Mouse (Mus musculus) layer of hippocampus, postnatal 14 days (tissue): ENCODE results near the gene Ror1. TPM values are rescaled to one million over a fixed set of nuclear protein-coding genes. Genes with fewer than 3 reads are reported as not detected.

Experiments used
- DNase-seq, 2 experiments: peaks; one replicate each; pipeline ENCODE4 v3.0.0; 2021 to 2022; ENCODE audit warnings: low spot score in 2 of 2, mixed read lengths in 1 of 2
- total RNA-seq, 2 experiments: library from RNA; stranded (reverse); gene quantifications; 2 replicates each; pipeline ENCODE4 v1.2.3; 2021

Ror1 gene
- total RNA-seq, 2 experiments from 2014 or later, result 2.6 to 2.9 TPM

DNA sequence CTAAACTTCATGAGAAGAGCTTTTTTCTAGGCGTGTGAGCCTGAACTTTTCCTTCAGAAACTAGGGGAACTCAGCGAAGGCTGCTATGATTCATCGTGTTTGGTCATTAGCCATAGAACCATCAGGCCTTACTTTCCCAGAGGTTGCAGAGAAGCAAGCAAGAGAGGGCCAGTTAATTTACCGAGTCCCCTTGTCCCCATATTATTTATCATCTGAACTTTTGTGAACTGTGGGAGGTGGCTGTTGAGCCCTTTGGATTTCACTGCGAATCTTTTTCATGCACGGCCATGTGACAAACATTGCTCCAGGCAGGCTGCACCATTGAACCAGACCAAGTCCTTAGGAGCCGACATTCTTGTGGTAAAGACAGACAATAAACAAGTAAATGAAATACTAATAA lies 152.2 kb downstream of the Ror1 start:
- no peak for DNase-seq

DNA sequence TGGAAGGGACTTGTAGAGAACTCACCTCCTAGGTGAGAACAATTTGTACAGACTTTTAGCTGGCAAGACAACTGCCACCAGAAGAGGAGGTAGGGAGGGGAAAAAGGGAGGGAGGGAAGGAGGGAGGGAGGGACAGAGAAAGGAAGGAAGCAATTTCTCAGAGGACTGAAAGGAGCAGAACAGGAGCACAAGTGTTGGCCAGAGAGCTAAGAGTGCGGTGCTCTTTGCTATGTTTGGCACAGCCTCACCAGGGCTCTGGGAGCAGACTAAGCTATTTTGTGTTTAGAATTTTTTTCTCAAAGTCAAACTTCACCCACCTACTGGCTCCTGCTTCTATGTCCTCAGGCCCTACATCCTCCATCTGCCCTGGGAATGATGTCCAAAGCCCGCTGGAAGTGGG lies 152.7 kb downstream of the Ror1 start:
- DNase-seq, result no peak

DNA sequence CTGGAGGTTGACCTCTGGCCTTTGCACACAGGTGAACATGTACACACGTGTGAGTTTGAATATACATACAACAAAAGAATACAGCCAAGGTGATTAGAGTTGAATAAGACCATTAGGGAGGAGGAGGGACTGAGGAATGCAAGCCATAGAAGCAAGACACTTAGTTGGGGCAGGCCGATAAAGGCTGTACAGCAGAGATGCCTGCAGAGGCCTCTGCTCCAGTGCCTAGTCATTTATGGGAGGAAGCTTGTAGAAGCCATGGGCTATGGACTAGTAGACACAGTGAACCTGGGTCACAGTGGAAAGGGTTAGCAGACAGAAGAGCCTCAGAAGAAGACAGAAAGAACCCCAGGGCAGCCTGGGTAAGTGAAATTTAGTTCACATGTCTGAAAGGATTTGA lies 155.7 kb downstream of the Ror1 start:
- DNase-seq, result no peak

DNA sequence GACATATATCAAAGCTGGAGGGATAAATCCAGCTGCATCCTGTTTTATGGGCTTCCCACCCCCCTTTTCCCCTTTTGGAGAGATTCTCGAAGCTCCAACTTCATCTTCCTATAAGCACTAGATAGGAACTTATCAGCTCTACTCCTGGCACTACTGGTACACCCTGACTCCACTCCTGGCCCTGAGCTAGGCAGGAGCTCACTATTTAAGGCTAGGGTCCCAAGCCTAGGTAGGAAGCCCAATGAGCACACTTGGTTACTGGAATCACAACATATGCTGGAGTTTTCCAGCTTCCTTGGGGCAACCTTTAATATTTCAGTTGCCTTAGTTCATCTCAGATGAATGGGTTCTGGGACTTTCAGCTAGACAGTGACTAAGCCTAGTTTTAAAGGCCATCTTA lies 156.5 kb downstream of the Ror1 start:
- no peak for DNase-seq

DNA sequence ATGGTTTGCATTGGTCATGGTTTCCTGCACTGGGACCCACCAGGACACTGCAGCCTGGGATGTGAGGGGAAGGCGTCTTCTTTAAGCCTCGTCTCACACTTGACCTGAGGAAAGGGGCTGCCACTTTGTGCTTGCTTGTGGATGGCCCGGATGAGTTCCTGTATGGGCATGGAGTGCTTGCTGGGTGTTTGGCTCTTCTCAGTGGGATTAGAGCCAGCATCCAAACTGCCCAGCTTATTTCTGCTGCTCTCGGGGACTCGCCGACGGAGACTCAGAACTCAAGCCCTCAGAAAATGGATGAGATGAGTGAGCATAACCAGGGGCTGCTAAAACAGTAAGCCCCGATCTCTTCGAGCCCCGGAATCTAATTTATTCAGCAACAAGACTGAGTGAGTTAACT lies 157.1 kb downstream of the Ror1 start:
- DNase-seq, result no peak

DNA sequence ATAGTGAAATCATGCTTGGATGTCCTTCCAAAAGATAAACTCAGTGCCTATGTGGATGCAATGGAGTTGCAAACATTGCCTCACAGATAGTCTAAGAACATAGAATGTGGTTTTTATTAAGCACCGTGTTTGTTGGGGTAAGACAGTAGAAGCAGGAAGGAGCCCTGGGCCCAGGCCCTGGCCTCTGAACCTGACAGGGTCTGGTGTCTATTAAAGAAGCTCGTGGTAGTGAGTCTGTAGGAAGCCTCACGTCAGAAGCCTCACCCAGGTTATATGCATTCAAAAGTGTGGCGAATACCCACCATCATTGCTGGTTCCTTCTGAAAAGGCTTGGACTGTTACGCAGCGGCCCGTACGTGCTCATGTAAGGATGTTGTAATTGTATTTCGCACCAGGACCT lies 157.8 kb downstream of the Ror1 start:
- no peak for DNase-seq

DNA sequence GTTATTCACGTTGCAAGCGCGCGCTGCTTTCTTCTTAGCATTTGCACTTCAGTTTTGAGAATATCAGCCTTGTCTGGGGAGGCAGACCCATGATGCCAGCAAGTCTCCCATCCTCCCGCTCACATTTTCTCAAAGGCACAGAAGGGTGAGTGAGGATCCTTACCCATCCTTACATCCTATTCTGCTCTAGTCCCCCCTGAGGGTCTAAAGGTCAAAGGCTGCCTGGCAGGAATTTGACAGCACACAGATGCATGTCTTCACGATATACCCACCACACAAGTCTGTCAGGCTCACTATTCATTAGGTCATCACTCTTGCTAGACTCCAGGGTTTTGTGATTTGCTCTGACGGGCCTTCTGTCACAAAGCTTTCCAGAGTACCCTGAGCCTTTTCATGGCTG lies 158.2 kb downstream of the Ror1 start:
- no peak for DNase-seq

DNA sequence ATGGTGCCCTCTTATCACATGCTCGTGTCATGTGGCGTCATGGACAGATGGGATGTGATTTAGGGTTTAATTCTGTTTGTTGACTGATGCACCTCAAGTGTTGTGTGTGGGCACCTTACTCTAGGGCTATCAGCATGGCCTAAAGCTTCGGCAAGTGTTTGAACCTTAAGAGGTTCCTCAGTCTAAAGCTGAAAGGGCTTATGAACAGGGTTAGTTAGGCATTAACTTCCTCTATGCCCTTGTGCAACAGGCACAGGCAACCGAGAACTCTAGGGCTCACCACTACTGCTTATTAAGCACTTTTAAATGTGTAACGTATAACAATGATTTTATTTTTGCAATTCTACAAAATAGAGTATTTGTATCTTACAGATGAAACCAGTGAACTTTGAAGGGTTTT lies 162.9 kb downstream of the Ror1 start:
- no peak for DNase-seq

DNA sequence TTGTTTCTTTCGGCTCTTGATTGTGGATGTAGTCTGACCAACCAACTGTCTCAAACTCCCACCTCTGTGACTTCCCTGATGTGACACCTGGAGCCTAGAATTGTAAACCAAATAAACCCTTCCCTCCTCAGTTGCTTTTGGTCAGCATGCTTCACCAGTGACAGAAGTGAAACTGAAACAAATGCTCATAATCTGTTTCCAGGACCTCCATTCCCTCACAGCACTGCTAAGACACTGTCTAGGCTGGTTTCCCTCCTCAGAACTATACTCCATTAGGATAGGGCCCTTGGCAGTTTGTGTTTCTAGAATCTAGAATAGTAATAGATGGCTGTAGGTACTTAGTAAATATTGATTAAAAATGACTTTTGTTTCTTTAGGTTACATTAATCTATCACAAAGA lies 168.3 kb downstream of the Ror1 start:
- DNase-seq, result no peak

DNA sequence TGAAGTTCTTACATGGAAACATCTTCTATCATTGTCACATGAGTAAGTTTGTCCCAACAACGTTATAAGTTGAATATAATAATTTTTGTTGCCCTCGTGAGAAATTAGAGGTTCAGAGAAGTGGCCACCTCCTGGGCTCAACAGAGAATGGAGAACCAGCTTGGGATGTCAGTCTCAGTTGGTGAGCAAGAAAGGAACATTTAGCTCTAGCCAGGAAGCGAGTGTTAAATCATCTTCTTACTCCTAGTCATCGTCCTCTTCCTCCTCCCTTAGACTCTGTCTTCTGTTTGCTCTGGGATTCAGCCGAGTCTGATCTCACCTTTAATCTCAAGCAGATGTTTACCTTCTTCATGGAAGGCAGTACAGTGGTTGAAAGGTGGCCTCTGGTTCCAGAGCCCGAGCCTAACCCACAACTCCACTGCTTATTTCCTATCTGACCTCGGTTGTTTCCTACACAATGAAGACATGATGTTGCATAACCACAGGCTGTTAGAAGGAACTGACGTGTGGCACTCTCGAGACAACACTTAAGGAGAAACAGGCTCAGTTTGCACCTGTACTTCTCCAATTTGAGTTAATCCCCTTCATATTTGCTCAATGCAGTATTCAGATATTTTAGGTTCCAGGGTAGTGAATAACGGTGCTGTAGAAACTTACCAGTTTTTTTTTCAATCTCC lies 175.6 kb downstream of the Ror1 start:
- no peak for DNase-seq

DNA sequence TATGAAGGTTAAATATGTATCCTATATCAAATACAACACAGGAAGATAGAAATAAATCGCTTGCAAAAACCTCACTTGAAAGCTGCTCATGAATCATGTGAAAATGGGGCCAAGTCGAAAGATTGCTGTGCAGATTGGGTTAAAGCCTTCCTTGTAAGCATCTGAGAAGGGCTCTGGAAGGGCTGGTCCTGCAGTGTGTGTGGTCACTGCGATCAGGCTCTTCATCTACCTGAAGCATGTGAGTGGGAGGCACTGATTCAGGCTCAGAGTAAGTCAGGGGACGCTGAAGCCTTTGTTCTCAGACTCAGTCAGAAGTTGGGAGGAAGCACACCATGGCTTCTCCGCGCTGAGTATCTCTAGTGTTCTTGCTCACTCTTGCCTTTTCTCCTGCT lies 176.1 kb downstream of the Ror1 start:
- DNase-seq, result no peak

DNA sequence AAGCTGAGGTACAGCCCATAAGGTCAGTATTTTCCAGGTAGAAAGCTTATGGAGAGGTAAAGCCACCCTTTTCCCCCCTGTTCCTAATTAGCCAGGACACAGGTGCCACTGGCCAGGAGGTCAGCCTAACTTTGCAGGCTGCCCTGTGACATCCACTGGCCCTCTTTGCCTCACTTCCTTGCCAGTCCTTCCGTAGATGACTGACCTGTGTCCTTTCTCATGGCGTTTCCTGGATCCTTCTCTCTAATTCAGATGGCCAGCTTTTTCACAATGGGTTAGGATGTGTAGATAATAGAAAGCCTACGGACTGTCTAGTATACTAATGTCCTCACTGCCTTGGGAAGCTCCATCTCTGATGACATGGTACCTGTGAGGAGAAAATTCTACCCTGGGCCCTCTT lies 177.8 kb downstream of the Ror1 start:
- DNase-seq, result no peak

DNA sequence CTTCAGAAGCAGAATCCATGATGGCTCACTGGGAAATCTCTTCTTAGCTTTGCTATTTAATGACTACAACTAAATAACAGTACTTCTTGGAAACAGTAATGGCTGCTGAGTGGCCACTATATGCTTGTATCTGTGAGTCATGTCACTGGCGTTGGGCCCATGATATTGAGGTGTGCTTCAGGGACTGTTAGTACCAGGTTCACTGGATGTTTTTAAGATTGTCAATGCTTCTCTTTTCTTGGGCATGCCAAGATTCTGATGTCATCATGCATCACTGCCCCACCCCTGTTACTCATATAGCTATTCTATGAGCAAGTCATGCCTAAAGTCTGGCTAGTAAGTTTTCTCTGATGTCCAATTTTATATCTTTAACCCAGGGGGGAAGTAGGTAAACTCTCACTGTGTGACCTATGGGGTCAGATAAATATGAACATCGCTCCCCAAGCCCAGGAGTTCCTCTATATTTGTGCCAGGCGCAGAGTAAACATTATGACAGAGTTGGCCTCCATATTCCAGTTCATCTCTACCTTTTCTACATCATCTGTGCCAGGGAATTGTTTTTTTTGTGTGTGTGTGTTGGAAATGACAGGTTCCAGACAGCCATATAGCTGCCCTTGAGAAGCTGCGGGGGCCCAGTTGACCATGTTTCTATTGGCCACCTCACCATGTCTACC lies 178.4 kb downstream of the Ror1 start:
- no peak for DNase-seq

DNA sequence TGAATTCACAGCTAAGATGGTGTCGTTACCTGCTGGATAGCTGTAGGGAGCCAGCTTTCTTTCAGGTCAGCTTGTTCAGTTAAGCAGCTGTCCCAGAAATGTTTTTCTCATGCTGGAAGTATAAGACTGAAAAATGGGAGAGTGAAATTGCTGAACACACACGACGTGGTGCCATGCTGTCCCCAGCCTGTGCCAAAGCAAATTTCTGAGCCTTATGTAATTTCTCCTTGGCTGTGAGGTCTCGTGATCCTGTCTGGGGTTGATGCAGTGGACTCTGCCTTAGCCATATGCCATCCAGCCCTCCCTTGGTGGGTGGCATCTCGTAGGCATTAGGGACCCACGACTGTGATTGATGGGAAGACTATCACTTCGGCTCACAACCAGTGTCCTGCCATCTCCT lies 180.9 kb downstream of the Ror1 start:
- DNase-seq, result no peak

DNA sequence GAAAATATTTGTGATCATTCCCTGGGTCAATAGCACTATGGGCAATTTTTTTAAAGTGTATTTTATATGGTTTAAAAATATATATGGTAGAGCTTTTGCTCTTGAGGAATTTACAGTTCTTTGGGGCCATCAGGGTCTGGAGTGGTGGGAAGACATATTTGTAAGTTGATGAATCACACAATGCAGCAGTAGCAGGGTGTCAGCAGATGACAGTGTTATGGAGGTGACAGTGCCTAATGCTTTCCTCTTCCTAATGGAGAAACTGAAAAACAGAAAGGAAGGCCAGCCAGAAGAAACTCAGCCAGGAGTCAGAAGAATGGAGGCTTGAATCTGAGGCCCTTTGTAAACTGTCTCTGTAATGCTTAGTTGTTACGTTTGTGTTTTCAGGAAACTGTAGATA lies 181.4 kb downstream of the Ror1 start:
- DNase-seq, result no peak

DNA sequence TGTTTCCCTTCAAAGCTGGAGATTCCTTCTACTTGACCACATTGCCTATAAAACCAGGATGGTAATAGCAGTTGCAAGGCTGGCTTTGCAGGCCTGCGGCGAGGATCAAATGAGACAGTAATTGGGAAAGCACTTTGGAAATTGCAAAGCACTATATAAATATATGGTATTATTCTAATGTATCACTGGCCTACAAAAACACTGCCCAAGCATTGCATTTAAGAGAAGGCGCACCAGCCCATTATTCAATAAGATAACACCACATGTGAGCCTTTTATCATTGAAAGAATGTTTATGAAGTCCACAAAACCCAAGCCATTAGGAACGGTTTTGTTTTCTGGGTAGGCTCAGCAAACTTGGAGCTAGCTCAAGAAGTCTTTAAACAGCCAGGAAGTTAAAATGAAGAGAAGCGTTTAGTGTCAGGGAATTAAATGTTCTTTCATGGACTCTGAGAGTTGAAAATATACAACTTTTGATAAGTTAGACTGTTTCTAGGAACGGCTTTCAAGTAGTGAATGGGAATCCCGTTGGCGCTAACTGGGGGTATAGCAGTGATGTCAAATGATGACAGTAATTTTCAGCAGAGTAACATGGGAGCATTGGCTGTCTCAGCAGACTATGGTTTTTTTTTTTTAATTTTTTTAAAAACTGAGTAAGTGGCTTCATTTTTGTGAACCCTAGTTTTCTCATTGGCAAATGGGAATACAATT lies 187.7 kb downstream of the Ror1 start:
- no peak for DNase-seq

DNA sequence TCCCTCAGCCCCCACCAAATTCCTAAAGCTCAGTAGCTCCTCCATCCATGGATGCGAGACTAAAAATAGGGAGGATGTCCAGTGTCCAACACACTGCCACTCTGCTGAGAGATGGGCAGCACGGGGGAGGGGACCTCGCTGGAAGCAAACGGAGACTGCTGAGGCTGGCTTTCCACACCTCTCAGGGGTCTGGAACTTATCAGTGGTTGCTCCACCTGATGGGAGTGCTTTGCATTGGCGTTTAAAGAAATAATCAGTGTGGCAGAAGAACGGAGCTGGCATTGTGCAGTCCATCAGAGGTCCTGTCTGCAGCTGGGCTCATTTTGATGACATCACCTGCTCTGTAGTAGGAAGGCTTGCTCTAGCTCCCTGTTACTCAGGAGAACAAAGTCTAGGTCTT lies 188.9 kb downstream of the Ror1 start:
- no peak for DNase-seq

DNA sequence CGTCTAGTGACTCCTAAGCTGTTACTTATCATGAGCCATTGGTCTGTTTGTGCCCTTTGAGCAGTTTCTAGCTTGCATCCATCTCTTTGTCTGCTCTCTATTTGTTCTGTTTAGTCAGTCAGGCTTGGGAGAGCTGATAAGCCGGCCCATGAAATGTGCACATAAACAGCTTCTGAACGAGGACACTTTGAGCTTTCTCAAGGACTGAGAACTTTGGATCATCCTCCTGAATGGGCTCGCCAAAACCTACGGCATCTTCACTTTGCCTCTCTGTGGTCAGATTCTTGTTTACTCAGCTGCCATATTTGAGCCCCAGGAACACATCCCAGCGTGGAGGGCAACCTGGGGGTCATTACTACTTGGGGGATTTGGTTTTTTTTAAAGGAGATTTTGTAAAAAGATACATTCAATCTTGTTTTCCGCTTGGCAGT lies 190.5 kb downstream of the Ror1 start:
- DNase-seq, result no peak

DNA sequence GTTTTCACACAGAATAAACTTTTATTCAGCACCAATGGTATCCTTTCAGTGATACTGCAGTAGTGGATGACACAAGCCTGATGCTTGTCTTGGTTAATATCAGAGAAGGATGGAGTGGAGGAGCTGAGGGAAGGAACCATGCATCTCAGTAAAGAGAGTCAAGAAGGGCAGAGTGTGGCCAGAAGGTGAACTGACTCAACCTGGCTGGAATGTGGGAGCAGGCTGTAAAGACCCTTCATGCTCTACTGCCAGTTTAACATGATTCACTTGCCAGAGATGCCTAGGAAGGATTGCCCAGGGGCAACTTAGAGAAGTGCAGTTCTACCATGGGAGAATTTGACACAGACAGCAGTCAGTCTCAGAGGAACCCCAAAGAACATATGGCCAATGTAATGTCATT lies 191.2 kb downstream of the Ror1 start:
- no peak for DNase-seq

DNA sequence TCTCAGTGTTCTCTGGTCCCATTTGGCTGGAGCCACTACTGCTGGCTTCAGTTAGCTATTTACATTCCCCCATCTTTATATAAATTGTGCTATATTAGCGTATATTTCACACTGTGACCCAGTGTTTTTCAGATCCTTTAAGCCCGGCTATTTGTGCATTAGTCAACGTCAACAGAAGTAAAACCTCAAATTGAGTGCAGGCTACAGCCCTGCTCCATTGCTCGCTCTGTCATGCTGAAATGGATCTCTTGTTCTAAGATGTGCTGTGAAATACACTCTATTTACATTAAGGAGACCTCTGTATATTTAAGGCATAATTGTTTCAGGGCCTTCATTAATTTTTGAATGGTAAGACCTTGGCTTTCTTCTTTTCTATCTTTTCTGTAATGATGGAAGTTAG lies 192.2 kb downstream of the Ror1 start:
- DNase-seq, result no peak

DNA sequence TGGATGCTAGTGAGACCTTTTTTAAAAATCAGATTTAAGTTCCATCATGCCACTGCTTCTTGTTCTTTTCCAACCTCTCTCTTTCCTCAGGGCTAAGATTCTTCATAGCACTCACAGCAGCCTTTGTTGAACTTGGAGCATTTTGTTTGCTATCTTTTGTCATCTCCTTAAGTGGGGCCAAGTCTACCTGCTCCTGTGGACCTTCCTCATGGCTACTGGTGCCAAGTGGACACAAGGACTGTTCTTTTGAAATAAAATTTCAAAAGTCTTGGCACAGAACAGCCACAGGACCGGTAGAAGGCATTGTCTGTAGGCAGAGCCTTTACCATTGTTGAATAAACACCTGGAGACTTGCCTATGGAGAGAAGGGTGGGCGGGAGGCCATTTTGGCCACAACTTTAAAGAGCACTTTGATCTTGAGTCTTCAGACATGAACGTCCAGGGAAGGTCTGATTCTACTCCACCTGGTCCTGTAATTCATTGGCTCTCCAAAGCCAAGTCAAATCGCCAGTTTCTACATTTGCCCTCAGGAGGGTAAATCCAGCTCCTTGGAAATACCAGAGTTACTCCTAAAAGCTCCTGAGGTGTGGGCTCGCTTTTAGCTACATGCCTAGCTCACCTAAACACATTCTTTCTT lies 195.5 kb downstream of the Ror1 start:
- no peak for DNase-seq

DNA sequence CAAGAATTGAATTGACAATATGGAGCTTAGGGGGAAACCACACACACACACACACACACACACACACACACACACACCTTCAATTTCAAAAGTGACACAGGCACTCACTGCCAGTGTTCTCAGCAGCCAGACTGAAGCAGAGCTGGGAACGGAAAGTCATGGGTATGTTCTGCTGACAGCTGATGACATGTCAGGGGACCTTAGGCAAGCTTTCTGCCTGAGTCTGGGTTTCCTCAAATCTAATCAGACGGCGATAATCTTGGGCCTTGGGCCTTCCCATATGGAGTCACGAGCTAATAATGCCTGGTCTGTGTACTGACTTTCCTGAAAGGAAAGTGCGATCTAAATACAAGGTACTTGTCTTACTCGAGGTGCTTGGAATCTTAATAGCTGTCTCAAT lies 202.1 kb downstream of the Ror1 start:
- no peak for DNase-seq
